Mouse (Mus musculus) neural tube, embryonic 11.5 days (tissue): ENCODE measurements around the gene Cd36. TPM values are rescaled to one million over a fixed set of nuclear protein-coding genes. Genes with fewer than 3 reads are reported as not detected.

Experiments
- ATAC-seq: fragments of 200-750 bp; cut with Nextera tagmentation; 2 replicates; pipeline ENCODE4 v1.8.0; 2017; ENCODE audit warnings: moderate number of reproducible peaks, mild to moderate bottlenecking, moderate TSS enrichment, moderate library complexity; ENCODE audit not compliant: insufficient read depth, low FRiP score, low TSS enrichment
- DNase-seq: peaks from one replicate; pipeline ENCODE4 v3.0.0-alpha.2; 2015; ENCODE audit warnings: low spot score
- H3K27ac ChIP-seq: fragments of 300-500 bp; sonication (generic); 2 replicates; pipeline ENCODE4 v1.5.1; 2014; ENCODE audit warnings: low read depth, mild to moderate bottlenecking, low read length
- H3K27me3 ChIP-seq: fragments of 300-500 bp; sonication (generic); 2 replicates; pipeline ENCODE4 v1.6.1; 2014; ENCODE audit warnings: mild to moderate bottlenecking, low read length, mixed read lengths; ENCODE audit not compliant: control insufficient read depth, insufficient read depth
- H3K36me3 ChIP-seq: fragments of 300-500 bp; sonication (generic); 2 replicates; pipeline ENCODE4 v1.6.1; 2014; ENCODE audit warnings: mild to moderate bottlenecking, low read length, moderate library complexity, mixed read lengths; ENCODE audit not compliant: control insufficient read depth, insufficient read depth
- H3K4me1 ChIP-seq: fragments of 300-500 bp; sonication (generic); 2 replicates; pipeline ENCODE4 v1.6.1; 2014; ENCODE audit warnings: low read length, mixed read lengths; ENCODE audit not compliant: control insufficient read depth, insufficient read depth
- H3K4me2 ChIP-seq: fragments of 300-500 bp; sonication (generic); 2 replicates; pipeline ENCODE4 v1.6.1; 2014; ENCODE audit warnings: low read depth, mild to moderate bottlenecking, moderate library complexity
- H3K4me3 ChIP-seq: fragments of 300-500 bp; sonication (generic); 2 replicates; pipeline ENCODE4 v1.5.1; 2014; ENCODE audit warnings: low read depth, low read length
- H3K9ac ChIP-seq: fragments of 300-500 bp; sonication (generic); 2 replicates; pipeline ENCODE4 v1.6.1; 2014; ENCODE audit warnings: mild to moderate bottlenecking, low read length
- H3K9me3 ChIP-seq: fragments of 300-500 bp; sonication (generic); 2 replicates; pipeline ENCODE4 v1.6.1; 2016; ENCODE audit warnings: low read length; ENCODE audit not compliant: control insufficient read depth
- WGBS: fragments of 180-500 bp; shearing (Covaris S2); extraction: QIAGEN DNeasy Blood & Tissue Kit; methylation state at CpG from one replicate; pipeline ENCODE4 v1.1.7; 2014; 5-methylcytosine and 5-hydroxymethylcytosine counted together
- polyA plus RNA-seq: library from polyadenylated mRNA; unstranded; fragments of >200 nt; fragmentation: Nextera tagmentation; extraction: Ambion mirVana; gene quantifications from 2 replicates; pipeline ENCODE4 v1.2.1, GENCODE M21; 2014

Cd36 gene
- polyA plus RNA-seq, 1 experiment from 2014 or later = 2.4 TPM

DNA sequence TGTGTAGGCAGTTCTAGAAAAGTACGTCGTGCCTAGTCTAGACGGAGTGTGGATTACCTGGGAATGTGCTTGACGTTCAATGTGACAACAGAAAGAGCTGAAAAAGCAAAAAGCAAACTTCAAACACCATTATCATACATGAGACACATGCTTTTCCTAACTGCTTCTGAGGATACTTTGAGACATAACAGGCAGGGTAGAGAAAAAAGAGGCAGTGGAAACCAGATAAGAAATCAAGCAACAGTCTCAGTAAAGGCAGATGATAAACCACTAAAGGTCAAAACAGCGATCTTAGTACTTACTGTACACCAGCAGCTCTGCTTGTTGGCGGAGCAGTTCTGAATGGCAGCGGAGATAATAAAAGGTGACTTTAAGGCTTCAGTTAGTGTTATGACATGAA, 11.6 kb downstream of the Cd36 start:
- H3K27ac ChIP-seq = no peak overlapping the region
- H3K4me1 ChIP-seq = no peaks in the 10 kb centered on the region
- H3K9ac ChIP-seq = no peak overlapping the region
- ATAC-seq = no peak
- no peaks in the 10 kb centered on the region for H3K9me3 ChIP-seq
- H3K27me3 ChIP-seq = no peaks in the 10 kb centered on the region
- no peak overlapping the region for H3K4me2 ChIP-seq
- DNase-seq = no peak
- WGBS = 92% methylated on average over 7 of the region's 7 CpGs
- H3K4me3 ChIP-seq = no peak overlapping the region
- H3K36me3 ChIP-seq = no peaks in the 10 kb centered on the region

DNA sequence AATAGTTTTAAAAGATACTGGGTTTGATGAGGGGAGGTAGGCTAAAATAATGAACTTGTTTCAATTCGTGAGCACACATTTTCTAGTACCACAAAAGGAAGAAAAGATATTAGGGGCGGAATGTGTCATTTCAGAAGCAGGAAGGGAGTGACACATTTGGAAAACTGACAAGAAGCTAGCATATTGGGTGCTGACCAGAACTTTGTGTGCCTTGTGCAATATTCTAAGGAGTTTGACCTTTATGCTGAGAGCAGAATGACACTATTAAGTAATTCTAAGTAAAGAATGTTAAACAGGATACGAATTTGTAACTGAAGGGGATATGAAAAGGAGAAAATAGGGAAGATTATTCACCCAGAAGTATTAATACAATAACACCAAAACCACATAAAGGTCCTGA, 12.0 kb downstream of the Cd36 start:
- WGBS = 84% methylated on average over 3 of the region's 3 CpGs

DNA sequence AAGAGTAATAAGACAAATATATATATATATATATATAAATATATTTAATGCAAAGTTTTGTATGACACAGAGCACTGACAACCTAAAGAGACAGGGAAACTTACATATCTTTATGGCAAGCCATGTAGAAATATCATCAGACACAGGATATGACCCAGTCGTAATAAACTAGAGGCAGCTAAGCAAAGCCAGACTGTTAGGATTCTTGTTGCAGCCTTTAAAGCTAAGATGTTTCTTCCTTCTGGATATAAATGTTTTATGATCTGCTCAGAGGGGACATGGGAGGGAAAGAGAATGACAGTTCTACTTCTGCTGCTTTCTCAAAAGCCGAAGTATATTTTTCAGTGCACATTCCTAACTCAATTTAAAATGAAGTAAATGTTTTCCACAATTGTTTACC, 14.3 kb downstream of the Cd36 start:
- Histone ChIP-seq H3K9me3 (no peaks in the 10 kb centered on the region), H3K36me3 (no peaks in the 10 kb centered on the region), H3K27ac (no peak overlapping the region), H3K4me2 (no peak overlapping the region), H3K4me1 (no peaks in the 10 kb centered on the region), H3K9ac (no peak overlapping the region), H3K4me3 (no peak overlapping the region), H3K27me3 (no peaks in the 10 kb centered on the region)
- WGBS = 91% methylated on average over 2 of the region's 2 CpGs
- ATAC-seq (no peak), DNase-seq (no peak)

More for the DNA sequence above, 12.0 kb downstream of the Cd36 start:
- H3K4me3 ChIP-seq = no peak overlapping the region
- no peaks in the 10 kb centered on the region for H3K9me3 ChIP-seq
- H3K4me1 ChIP-seq = no peaks in the 10 kb centered on the region
- no peak overlapping the region for H3K9ac ChIP-seq
- no peak overlapping the region for H3K4me2 ChIP-seq
- no peak overlapping the region for H3K27ac ChIP-seq
- ATAC-seq (no peak), DNase-seq (no peak)
- H3K27me3 ChIP-seq = no peaks in the 10 kb centered on the region
- no peaks in the 10 kb centered on the region for H3K36me3 ChIP-seq

DNA sequence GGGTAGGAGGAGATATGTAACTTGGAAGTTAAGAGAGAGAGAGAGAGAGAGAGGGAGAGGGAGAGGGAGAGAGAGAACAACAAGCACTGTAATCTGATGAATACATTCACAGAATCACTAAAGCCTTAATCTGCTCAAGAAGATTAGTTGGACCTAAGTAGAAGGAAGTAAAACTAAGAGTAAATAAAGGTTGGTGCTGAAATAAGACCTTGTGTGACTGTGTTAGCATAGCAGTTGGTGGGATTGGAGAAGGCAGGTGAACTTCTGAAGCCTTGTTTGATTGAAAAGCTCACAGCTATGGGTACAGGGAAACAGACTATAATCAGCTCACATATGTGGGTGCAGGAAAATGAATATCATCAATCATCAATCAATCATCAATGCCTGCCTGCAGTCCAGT, 23.2 kb downstream of the Cd36 start:
- Histone ChIP-seq H3K4me3 (no peak overlapping the region), H3K9me3 (no peaks in the 10 kb centered on the region), H3K4me1 (no peaks in the 10 kb centered on the region), H3K27ac (no peak overlapping the region), H3K9ac (no peak overlapping the region), H3K27me3 (no peaks in the 10 kb centered on the region), H3K36me3 (no peaks in the 10 kb centered on the region), H3K4me2 (no peak overlapping the region)
- ATAC-seq (no peak), DNase-seq (no peak)

GRCm38 (mm10) chr5:17863085-17863484, 25.5 kb downstream of the Cd36 start:
- H3K9ac ChIP-seq = no peak overlapping the region
- H3K4me2 ChIP-seq = no peak overlapping the region
- H3K4me3 ChIP-seq = no peak overlapping the region
- no peaks in the 10 kb centered on the region for H3K36me3 ChIP-seq
- H3K27ac ChIP-seq = no peak overlapping the region
- no peaks in the 10 kb centered on the region for H3K4me1 ChIP-seq
- ATAC-seq = no peak
- no peaks in the 10 kb centered on the region for H3K9me3 ChIP-seq
- H3K27me3 ChIP-seq = no peaks in the 10 kb centered on the region
- no peak for DNase-seq
- WGBS = 86% methylated on average over 2 of the region's 2 CpGs

DNA sequence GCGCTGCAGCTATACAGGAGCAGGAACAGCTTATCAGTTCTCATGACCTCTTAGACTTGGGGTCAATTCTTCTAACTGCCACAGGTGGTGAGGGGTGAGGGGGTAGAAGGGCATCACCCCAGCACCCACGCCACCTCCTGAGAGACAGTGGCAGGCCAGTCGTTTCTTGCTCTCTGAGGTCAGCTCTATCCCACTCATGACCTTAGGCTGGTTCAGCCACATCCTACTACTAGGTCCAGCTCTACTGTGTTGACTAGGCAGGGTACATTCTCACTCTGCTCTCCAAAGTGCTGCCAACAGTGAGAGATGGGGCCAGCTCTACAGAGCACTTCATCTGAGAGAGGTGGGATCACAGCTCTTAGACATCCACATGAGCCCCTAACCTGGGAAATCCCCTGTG, 30.2 kb downstream of the Cd36 start:
- ATAC-seq (no peak), DNase-seq (no peak)
- no peak overlapping the region for H3K4me3 ChIP-seq
- H3K27me3 ChIP-seq = no peaks in the 10 kb centered on the region
- no peak overlapping the region for H3K4me2 ChIP-seq
- no peak overlapping the region for H3K27ac ChIP-seq
- H3K36me3 ChIP-seq = no peaks in the 10 kb centered on the region
- 89% methylated on average over 3 of the region's 3 CpGs for WGBS
- no peaks in the 10 kb centered on the region for H3K4me1 ChIP-seq
- H3K9ac ChIP-seq = no peak overlapping the region
- H3K9me3 ChIP-seq = no peaks in the 10 kb centered on the region

- no peaks in the 10 kb centered on the region for H3K36me3 ChIP-seq
- ATAC-seq = no peak
- H3K4me2 ChIP-seq = no peak overlapping the region
- no peaks in the 10 kb centered on the region for H3K27me3 ChIP-seq
- H3K4me3 ChIP-seq = no peak overlapping the region
- H3K9ac ChIP-seq = no peak overlapping the region
- H3K27ac ChIP-seq = no peak overlapping the region
- DNase-seq = no peak
- 87% methylated on average over 3 of the region's 3 CpGs for WGBS
- no peaks in the 10 kb centered on the region for H3K9me3 ChIP-seq
- no peaks in the 10 kb centered on the region for H3K4me1 ChIP-seq
These were observed 30.7 kb downstream of the Cd36 start for GRCm38 (mm10) chr5:17857871-17858270.

DNA sequence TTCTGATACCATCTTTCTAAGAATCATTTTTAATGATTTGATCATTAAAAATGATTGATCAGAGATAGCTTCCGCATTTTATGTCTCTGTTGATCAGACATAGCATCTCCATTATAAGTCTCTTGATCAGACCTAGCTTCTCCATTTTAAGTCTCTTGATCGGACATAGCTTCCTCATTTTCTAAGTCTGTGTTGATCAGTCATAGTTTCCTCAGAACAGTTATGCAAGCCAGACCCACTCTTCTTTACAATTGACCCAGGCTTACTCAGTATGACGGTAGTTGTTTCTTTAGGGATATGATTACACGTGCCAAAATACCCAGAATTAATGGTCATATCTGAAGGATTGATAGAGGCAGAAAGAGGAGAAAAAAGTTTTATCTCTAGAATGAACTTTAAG, 31.3 kb downstream of the Cd36 start:
- Histone ChIP-seq H3K4me2 (no peak overlapping the region), H3K4me3 (no peak overlapping the region), H3K27me3 (no peaks in the 10 kb centered on the region), H3K4me1 (no peaks in the 10 kb centered on the region), H3K27ac (no peak overlapping the region), H3K36me3 (no peaks in the 10 kb centered on the region), H3K9ac (no peak overlapping the region), H3K9me3 (no peaks in the 10 kb centered on the region)
- 91% methylated on average over 4 of the region's 4 CpGs for WGBS
- ATAC-seq = no peak
- no peak for DNase-seq

- H3K4me3 ChIP-seq = no peak overlapping the region
- 81% methylated on average over 3 of the region's 3 CpGs for WGBS
- ATAC-seq = no peak
- no peaks in the 10 kb centered on the region for H3K4me1 ChIP-seq
- no peaks in the 10 kb centered on the region for H3K36me3 ChIP-seq
- no peak overlapping the region for H3K4me2 ChIP-seq
- no peaks in the 10 kb centered on the region for H3K9me3 ChIP-seq
- no peaks in the 10 kb centered on the region for H3K27me3 ChIP-seq
- H3K9ac ChIP-seq = no peak overlapping the region
- no peak overlapping the region for H3K27ac ChIP-seq
- no peak for DNase-seq
These were observed 34.3 kb downstream of the Cd36 start for GRCm38 (mm10) chr5:17854127-17854923.
